Mouse (Mus musculus) adrenal gland, adult 2 months (tissue): ENCODE data around the gene Ipcef1. TPM values are rescaled to one million over a fixed set of nuclear protein-coding genes. Genes with fewer than 3 reads are reported as not detected.
A peak's percentile ranks its signal among the peaks of the same experiment; 100 is the strongest.

ENCODE experiments used
- DNase-seq: peaks from one replicate; pipeline ENCODE4 v3.0.0; 2021
- polyA plus RNA-seq: library from polyadenylated mRNA; depleted of rRNA; stranded (reverse); fragments of >200 nt; gene quantifications from 2 replicates; pipeline ENCODE4 v1.2.3, GENCODE M21; 2012
- total RNA-seq, 2 experiments: library from RNA; stranded (reverse); gene quantifications; 2 replicates each; pipeline ENCODE4 v1.2.3; 2021

Gene Ipcef1
- total and polyA plus RNA-seq, 3 experiments: 0.03 to 0.35 (median 0.35) TPM

DNA sequence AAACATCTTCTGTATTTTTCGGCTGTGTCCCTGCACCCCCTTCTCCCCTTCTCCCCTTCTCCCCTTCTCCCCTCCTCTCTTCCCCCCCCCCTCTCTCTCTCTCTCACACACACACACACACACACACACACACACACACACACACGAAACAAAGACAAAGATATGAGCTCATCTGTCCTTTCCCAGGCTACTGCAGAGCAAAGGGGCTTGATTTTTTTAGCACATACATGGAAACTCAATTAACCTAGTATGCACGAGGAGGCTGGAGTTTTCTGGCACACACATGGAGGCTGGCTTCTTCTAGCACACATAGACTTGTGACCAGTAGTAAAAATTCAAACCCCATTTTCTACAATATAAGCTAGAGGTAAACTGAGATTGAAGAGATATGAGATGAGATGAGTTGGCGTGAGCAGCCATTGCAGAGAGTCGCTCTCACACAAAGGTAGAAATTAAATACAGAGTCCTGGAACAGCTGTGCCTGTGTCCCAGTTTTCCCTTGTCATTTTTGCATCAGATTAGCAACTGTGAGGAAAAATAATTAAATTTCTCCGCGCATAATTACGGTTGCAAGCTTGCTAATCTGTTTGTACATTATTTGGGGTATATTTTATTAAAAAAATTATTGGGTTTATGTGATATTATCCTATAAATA is 84.6 kb downstream of the Ipcef1 start:
- no peak for DNase-seq

DNA sequence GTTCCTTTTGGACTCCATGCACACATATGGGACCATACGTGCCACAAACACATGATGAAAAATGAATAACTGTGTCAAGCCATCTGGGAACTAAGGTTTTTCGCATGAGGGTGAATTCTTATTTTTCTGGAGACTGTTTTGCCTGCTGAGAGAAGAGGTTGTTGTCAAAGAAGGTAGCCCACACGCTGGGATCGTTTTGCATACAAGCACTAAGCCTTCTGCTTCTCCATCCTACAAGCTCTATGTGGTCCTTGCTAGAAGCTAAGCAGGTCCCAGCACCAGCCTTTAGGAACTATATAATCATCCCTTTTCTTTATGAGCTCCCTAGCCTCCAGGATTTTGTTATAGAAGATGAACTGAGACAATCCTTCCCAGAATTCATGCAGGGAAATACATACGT is 93.5 kb downstream of the Ipcef1 start:
- DNase-seq: no peak

DNA sequence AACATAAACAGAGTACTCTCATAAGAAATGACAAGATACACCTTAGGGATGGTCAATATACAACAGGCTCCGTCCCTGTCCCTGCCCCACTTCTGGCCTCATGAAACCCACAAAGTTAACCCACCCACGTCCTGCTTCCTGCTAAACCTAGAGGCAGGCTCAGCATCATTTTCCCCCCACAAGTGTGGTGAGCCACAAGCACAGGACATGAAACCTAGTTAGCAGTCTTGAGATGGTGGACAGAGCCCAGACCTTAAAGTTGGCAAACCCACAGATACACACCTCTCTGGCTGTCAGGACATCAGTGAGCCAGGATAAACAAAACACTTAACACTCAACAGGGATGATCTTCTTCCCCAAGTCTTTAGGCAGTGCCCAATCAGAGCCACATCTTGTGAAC is 95.9 kb downstream of the Ipcef1 start:
- no peak for DNase-seq

DNA sequence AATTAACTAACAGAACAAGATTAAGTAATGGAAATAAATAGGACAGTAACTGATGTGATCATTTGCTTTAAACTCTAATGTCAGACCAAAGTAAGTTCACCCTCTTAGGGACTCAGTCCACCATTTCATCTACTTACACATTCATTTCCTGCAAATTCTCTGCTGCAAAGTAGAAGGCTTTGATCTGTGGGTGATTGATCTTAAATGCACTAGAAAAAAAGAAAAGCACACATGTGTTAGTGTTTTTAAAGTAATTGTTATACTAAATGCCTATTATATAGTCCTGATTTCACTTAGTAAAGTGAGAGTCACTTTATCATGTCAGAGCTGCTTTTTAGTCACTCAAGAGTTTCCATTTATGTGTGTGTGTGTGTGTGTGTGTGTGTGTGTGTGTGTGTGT is 97.7 kb downstream of the Ipcef1 start:
- no peak for DNase-seq

DNA sequence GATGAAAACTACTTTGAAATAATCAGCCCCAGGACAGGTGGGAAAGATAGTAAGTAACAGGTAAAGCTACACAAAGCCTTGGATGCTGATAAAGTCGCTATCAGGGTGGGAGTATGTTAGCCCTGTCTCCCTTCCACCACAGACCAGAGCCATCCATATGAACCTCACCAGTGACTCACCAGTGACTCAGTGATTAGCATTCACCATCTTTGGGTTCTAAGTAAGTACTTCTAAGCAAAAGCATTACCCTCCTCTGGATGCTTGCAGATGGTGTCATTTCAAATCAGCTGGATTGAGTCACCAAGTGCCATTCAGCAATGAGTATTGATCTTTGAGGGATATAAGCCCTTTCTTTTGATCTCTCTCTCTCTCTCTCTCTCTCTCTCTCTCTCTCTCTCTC is 99.2 kb downstream of the Ipcef1 start:
- no peak for DNase-seq

DNA sequence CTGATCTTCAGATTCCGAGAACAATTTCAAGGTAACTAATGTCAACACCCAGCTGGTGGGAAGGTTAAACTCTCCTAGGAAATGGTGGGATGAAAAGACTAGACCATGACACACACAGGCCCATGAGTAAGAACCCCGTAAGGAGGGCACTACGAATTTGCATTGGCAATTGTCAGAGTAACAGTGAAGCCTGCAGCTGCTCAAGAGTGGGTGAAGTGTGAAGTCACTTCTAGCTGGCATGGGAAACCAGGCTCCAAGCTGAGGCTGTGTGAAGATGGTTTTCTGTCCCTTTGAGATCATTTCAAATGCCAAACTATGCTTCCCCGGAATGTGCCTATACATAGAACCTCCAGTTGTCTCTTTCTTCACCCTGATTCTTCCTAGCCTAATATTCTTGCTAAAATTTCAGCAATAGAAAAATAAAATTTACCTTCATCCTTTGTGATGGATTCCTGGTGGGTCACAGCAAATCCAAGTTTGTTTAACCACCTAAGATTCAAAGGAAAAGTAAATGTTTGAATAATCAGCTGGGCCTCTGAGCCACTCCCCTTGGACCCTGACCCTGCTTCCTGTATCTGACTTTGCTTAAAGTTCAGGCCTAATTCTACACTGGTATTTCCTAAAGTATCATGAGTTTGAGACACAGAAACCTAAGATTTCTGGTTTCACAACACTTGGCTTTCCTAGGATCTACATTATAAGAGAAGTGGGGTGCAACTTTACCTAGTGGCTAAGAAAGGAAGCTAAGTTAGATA is 115.4 kb downstream of the Ipcef1 start:
- DNase-seq: no peak

DNA sequence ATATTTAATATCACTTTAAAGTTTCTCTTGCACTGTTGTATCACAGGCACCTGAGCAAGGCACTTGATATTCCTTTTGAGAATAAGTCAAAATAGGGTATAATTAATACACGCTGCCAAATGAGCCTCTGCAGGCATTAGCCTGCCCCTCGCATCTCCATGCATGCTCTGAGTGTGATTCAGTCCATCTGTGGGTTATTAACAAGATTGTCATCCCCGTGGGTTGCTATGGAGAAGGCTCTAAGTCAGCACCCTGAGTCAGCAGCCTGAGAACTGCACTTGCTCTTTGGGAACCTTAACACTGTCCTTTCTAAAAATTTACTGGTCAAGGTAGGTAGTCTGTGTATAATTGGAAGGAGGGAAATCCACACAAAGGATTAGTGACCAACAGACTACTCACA is 117.5 kb downstream of the Ipcef1 start:
- DNase-seq: no peak

DNA sequence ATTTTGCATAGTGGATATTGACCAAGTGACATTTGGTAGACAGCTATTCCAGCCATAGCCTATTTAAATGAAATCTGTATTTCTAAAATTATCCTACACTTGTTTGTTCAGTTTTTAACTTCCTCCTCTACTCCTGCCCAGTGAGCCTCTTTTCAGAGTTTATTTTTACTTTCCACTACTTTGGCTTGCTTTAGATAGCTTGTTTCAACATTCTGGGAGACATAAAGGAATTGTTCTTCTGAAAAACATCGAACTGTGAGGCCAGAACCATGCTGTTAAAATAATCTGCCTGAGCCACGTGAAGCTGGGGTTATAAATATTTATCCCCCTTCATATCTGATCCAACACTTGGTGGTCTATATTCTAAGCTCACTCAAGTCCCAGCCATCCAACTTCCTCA is 121.4 kb downstream of the Ipcef1 start:
- DNase-seq: no peak

DNA sequence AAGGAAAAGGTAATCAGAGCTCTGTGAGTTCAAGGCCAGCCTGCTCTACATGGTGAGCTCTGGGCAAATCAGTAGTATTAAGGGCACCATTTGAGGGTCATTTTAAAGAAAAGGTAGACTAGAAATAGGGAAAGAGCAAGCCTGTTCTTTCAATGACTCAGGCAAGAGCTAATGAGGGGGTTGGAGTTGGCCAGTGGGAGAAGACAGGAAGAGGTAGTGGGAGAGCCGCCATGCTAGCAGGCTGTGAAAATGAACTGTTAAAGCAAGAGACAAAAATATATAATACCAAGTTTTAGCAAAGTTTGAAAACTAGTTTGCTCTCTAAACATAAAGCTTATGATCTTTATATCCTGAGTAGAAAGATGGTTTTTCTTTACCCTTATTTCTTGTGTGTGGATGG is 121.9 kb downstream of the Ipcef1 start:
- DNase-seq: no peak

DNA sequence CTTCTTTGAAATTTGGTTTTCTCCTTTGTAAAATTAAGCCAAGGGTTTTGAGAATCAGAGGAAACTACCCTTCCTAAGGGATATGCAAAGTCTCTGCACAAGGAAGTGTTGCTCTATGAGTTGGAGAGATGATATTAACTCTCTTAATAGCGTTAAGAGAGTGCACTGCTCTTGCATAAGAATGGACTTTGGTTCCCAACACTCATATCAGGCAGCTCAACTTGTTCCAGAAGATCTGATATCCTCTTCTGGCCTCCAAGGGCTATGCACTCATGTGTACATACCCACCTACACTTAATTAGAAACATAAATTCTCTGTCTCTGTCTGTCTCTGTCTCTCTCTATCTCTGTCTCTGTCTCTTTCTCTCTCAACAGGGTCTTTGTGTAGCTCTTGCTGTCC is 123.4 kb downstream of the Ipcef1 start:
- DNase-seq: no peak

DNA sequence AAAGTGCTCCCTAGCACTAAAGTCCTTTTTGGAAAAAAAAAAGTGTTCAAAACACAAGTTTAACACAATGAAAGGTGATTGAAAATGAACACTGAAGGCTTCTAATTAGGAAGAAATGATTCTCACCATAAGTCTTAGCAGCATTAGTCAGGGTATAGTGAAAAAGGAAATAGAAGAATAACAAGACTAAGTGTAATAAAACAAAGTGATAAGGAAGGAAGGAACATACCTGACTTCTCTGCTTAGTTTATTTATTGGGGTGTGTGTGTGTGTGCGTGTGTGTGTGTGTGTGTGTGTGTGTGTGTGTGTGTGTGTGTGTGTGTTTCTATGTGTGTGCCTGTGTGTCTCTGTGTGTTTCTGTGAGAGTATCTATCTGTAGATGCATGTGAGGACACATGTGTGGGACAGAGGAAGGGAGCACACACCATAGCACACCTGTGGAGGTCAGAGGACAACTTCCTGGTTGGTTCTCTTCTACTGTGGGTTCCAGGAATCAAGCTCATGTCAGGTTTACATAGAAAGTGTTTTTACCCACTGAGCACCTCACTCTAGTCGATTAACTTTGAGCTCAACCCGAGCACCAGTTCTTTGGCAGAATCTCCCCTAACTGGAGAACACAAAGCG is 124.6 kb downstream of the Ipcef1 start:
- no peak for DNase-seq

DNA sequence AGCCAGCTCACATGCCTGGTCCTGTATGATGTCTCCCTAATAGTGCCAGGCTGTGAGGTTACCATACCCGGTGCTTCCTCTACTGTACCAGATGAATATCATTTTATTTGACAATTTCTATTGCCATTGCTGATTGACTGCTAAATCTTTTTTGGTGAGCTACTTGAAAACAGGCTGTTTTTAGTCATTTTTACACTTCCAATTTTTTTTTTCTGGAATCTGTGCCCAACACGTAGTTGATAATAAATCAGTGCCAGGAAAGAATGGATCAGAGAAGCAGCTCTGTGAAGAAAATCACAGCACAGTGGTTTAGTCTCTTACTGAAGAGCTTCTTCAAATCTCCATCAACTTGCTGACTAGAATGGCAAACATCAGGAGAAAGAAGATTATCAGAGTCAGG is 125.6 kb downstream of the Ipcef1 start:
- no peak for DNase-seq

DNA sequence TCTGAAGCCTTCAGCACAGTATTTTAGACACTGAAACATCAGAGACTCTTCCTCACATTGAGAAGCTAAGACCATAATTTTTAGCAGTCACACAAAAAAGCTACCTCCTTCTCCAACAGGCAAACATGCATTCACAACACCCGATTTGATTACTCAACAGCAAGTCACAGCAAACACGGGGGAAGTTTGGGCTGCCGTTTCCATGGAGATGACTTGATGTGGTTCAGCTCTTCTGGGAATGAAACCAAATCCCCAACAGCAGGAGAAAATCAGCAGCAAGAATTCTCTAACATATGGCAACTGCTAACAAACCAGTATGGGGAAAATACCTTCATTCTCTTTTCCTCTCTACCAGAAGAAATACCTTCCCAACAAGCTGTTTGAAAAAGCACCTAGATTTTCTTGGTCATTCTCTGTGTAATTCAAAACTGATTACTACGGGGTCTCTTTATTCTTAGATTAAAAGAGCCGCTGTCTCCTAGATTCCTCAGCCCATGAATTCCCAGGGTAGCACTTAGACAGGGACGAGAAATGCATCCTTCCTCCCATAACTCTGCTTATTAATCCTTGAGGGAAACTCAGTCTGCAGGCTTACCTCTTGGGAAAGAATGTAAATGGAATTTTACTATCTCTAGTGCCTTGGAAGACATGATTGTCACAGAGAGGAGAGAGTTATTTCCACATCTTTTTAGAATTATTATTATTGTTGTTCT is 135.6 kb downstream of the Ipcef1 start:
- DNase-seq: no peak

DNA sequence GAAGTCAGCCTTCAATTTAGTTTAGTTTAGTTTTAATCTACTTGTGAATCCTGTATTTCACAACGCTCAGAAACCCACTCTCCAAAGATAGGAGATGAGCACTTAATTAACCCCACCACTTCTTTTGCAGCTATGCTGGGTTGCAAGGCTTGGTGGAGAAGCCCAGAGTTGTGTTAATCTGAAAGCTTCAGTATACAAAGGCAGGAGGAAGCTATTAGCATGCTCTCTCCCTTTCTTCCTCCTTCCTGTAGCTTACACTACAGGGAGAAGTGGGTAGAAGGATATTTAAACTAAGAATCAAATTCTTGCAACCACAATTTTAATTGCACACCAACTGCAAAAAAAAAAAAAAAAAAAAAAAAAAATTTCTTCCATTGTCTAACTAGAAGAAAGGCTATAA is 136.3 kb downstream of the Ipcef1 start:
- DNase-seq: no peak

DNA sequence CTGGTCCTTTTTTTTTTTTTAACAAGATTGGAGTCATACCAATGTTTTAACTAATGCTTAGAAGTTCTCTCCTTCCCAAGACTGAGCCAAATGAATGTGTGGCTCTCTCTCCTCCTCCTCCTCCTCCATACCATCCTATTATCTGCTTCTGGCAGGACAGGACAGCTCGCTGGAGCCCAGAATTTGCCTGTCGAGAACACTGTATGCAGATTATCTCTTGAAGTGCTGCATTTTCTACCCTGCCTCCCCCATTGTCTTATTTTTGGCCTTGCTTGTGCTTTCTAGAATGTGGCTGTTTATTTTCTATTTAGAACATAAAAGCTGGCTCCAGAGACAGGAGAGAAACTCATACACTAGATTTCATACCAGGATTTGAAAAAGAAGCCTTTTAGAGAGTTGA is 142.5 kb downstream of the Ipcef1 start:
- no peak for DNase-seq

DNA sequence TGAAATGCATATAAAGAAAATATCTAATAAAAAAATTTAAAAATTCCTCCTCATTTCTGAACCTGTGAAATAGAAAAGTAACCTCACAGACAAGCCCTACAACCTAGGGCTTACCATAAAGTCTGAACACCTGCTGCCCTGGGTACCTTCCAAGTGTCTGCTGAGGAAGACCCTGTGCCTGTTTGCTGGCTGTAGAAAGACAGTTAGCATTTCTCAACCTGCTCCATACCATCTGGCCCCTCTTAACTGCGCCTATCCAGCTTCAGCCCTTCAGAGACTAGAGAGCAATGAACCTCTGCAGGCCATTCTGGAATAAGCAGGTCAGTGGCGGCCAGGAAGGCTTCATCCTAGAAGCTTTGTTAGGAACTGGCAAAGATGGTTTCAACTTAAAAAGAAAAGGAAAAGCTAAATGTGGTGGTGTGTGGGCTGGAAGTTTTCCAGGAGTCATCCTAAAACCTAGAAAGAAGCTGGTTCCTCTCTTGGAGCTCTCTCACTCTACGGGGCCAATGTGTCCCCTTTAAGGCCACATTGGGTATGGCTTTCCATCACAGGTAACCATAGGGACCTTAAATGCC is 150.4 kb downstream of the Ipcef1 start:
- no peak for DNase-seq

DNA sequence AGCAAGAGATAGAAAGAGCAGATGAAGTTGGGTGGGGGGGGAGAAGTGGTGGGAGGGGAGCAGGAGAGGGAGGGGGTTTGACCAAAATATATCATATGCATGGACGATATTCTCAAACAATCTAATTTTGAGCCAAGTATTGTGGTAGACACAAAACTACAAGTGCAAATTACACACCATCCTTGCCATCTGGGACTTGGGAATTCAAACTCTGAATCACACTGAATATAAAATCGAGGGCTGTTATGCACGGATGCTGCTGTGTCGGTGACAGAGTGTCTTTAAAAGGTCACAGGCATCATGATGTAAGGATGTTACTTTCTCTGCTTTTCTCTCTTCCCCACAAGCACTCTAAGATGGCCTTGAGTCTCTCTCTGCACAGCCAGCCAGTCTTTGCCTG is 152.2 kb downstream of the Ipcef1 start:
- no peak for DNase-seq

DNA sequence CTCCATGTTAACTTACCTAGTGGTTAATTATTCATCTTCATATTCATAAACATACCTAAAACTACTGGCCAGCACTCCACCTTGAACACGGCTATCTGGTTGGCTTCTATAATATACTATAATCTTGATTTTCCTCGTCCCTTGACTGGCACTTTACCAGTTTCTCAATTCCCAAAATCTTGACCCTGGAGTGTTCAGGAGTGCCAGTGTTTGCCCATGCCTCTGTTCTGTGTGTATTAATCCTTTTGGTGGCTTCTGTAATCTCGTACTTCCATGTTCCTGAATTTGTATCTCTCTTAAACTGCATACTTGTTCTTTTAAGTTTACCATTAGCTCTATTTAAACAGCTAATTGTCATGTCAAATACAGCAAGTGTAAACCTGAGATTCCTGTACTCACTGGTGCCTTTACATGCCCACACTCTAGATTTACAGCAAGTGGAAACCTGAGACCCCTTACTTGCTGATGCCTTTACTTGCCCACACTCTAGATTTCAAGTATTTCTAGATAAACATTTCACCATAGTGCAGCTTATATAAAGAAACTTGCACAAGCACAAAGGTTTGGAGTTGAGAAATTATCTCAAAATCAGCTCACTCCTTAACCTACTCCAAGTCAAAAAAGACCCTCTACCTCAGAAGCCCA is 155.5 kb downstream of the Ipcef1 start:
- no peak for DNase-seq

DNA sequence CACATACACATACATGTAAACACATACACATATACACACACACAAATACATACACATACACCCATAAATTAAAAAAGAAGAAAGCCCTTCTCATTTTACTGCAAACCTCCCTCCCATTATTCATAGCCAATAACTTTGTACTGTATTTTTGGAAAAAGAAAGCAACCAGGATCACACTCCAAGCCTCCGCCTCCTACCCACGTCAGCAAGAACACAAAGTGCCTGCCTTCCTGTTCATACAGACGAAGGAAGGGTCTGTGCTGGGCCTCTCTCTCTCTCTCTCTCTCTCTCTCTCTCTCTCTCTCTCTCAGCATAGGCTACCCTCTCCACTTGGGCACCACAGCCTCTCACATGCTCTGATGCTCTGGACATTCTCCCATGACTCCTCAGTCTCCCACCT is 156.5 kb downstream of the Ipcef1 start:
- DNase-seq: no peak

DNA sequence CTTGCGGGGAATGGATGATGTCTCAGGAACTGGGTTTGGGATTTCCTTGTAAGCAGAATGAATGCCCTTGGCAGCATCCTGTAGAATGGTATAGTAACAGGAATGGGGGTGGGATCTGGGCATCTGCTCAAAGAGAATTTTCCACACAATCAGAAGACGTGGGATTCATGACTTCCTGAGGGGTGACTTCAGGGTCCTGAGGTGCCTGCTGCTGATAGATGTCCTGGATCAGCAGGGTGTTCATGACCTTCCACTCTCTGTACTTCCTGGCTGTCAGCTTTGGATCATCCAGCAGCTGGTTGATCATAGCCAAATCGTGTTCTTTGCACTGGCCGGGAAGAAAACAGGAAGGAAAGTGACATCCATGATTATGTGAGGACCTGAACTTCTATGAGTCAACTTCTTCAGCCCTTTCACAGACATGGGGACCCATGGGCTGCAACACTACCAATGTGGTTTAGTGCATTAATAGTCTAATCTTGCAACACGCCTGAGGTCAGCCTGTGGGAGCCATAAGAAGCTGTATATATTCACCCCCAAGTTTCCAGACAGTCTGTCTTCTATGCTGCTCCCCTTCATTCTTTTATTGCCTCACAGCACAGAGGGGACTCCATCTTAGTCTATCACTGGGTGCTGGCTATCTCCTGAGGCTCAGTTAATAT is 161.8 kb downstream of the Ipcef1 start:
- DNase-seq: peak; percentile 2

DNA sequence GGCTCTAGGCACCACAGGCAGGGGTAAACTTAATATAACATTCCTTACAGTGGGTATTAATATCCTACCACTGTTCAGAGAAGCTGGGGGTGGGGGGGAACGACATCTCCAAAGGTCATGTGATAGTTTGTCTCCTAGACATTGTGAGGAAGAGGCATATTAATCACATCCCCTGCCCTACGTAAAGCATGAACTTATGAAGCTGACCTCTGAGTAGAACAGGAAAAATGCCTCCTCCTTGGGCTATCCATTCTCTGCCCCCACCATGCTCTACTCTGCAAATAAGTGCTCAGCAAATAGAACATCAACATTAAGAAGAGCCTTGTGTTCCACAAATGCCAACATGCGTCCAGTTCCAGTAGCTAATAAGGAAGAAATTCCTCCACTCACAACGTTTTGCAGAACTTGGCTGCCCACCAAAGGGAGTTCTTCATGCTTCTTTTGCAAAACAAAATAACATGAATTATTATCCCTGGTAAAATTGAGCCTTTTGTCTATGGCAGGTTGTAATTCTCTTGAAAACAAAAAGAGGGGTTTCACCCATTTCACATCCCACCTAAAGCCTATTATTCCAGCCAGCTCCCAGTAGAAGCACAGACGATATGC is 162.5 kb downstream of the Ipcef1 start:
- no peak for DNase-seq
